Mouse (Mus musculus): ENCODE data around the gene St6galnac4.

- TF ChIP-seq POLR2A (IDR thresholded peaks at IDR 0.05; ENCODE audit: borderline replicate concordance, extremely low read depth, insufficient read depth, insufficient read length, poor library complexity, severe bottlenecking) (no peak), CTCF (IDR thresholded peaks at IDR 0.05; ENCODE audit: borderline replicate concordance, extremely low read depth, insufficient read depth, insufficient read length) (no peak)
Observed at GRCm38 (mm10) chr2:32641810-32642209, 54.9 kb downstream of the St6galnac4 start.
